Comparison of ENCODE assay signal across 8 mouse cellular contexts in the genomic region with DNA sequence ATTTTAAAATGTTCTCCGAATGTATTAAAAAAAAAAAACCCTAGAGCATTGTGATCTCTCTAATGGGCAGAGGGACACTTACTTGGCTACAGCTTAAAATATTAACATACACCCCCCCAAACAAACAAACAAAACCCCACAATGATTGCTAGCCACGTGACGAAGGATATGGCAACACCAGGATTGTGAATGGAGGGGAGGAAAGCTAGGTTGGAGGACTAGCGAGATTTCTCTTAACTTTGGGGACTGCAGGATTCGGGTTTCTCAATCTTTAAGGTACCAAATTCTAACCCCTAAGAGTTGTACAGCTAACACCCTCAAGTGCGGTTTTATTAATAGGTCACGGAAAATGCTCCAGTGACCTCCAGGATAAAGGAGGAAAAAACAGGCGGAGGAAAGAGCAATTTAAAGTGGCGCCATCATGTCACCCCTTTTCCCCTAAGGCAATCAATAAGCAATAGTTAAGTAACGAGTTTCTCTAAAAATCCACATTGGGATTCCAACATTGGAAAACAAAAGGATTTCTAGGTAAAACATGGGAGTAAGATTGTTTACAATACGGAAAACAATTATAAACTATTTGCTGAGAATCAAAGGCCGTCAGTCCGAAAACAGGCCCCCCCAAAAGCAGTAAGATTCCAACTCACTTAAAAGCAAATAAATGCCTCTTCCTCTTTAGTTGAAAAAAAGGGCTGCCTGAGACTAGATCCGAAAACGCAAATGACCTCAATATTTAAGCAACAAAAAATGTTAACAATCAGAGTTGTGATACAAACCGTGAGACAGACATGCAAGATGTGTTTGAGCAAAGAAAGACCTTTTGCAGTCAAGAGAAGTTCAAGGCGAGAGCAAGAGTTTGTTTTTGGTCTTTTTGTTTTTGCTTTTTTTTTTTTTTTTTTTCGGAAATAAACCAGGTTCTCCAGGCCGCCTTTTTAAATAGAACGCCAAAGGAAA. TPM values are rescaled to one million over a fixed set of nuclear protein-coding genes. Genes with fewer than 3 reads are reported as not detected.
DNase-seq lines count a peak whose midpoint lies in the region; ATAC-seq and TF ChIP-seq lines count a peak whose summit lies in the region.

No protein-coding gene starts in this region.

- H3K4me2 ChIP-seq in hindbrain, embryonic 14.5 days (replicated peaks) = peak overlapping the region; percentile 68

- H3K9ac ChIP-seq in liver, adult 2 months (ENCODE audit: low read depth, low read length) = peak overlapping the region; percentile 99
- peak overlapping the region; percentile 99 for H3K9ac ChIP-seq in hindbrain, embryonic 14.5 days

- no peak for TF ChIP-seq POLR2A in liver, adult 2 months (IDR thresholded peaks at IDR 0.05; ENCODE audit: extremely low read depth, insufficient read depth, low read length)

- WGBS in liver, adult 2 months = under 1% methylated on average over 20 of the region's 20 CpGs
- WGBS in hindbrain, embryonic 14.5 days = under 1% methylated on average over 20 of the region's 20 CpGs

- peaks cover 8% of the 10 kb centered on the region for H3K79me2 ChIP-seq in liver, adult 2 months (ENCODE audit: control insufficient read depth, insufficient read depth, low read length)

- H3K36me3 ChIP-seq in liver, adult 2 months (ENCODE audit: control insufficient read depth, insufficient read depth, low read length) = no peaks in the 10 kb centered on the region
- no peaks in the 10 kb centered on the region for H3K36me3 ChIP-seq in hindbrain, embryonic 14.5 days (replicated peaks; ENCODE audit: control insufficient read depth, insufficient read depth)

- peak overlapping the region; percentile 95 for H3K27ac ChIP-seq in liver, adult 2 months (replicated peaks; ENCODE audit: insufficient read depth, low read depth, low read length)
- H3K27ac ChIP-seq in hindbrain, embryonic 14.5 days = peak overlapping the region; percentile 100

- ATAC-seq in hindbrain, embryonic 14.5 days (ENCODE audit: low FRiP score) = no peak

- H3K4me1 ChIP-seq in liver, adult 2 months (ENCODE audit: control insufficient read depth, insufficient read depth, low read length) = peaks cover 16% of the 10 kb centered on the region
- H3K4me1 ChIP-seq in hindbrain, embryonic 14.5 days (replicated peaks; ENCODE audit: control insufficient read depth, insufficient read depth, low read length) = peaks cover 34% of the 10 kb centered on the region

- peak overlapping the region; percentile 95 for H3K4me3 ChIP-seq in liver, adult 2 months (ENCODE audit: insufficient read depth, low read depth, low read length)
- peak overlapping the region; percentile 81 for H3K4me3 ChIP-seq in hindbrain, embryonic 14.5 days (replicated peaks; ENCODE audit: low read length)

- H3K9me3 ChIP-seq in hindbrain, embryonic 14.5 days (ENCODE audit: control insufficient read depth, low read length) = no peaks in the 10 kb centered on the region

- no peak for TF ChIP-seq CTCF in liver, adult 2 months (IDR thresholded peaks at IDR 0.05; ENCODE audit: low read depth, low read length)

- peak; percentile 65 for DNase-seq in liver, adult 2 months (ENCODE audit: extremely low read depth, low read depth, low spot score)
- no peak for DNase-seq in liver
- DNase-seq in embryo, embryonic 10 days (ENCODE audit: low spot score) = peak; percentile 49
- DNase-seq in hindbrain, embryonic 14.5 days (ENCODE audit: low spot score) = peak; percentile 32
- peak; percentile 31 for DNase-seq in lung, postnatal 36 days
- no peak for DNase-seq in frontal cortex, adult 2 months (ENCODE audit: extremely low spot score in 1 of 2, low spot score in 1 of 2)
- no peak for DNase-seq in natural killer cell, adult 2 months (ENCODE audit: low spot score in 2 of 2)
- no peak for DNase-seq in layer of hippocampus, postnatal 10 days (ENCODE audit: low spot score in 2 of 2)

- H3K27me3 ChIP-seq in liver, adult 2 months (ENCODE audit: control insufficient read depth, insufficient read depth, low read length) = no peaks in the 10 kb centered on the region
- no peaks in the 10 kb centered on the region for H3K27me3 ChIP-seq in hindbrain, embryonic 14.5 days (ENCODE audit: control insufficient read depth, insufficient read depth, low read length)

RNA-seq across cellular contexts. Expression of a gene that starts 27.9 kb away (rescaled TPM):
- total RNA-seq in liver, adult 2 months (2014; rRNA removed) = 13.7 and 15.5 TPM in 2 replicates
- 33.0 and 36.2 TPM in 2 replicates for polyA plus RNA-seq in liver, adult 2 months (2012; rRNA removed)
- 30.7 and 33.8 TPM in 2 replicates for polyA plus RNA-seq in hindbrain, embryonic 14.5 days (2014; fragmentation: Nextera tagmentation; extraction: Ambion mirVana)
- 90.7 and 96.3 TPM in 2 replicates for polyA plus RNA-seq in frontal cortex, adult 2 months (2012; rRNA removed)
- 10 to 100 TPM; 60.1 to 62.7 TPM for total RNA-seq in layer of hippocampus, postnatal 10 days (2021)

Comparison
In these comparisons a context has a peak if more than half of its experiments do, and no peak if none do; other contexts are left out.
1. DNase-seq: peak in liver, adult 2 months (single experiment), embryo, embryonic 10 days (single experiment), hindbrain, embryonic 14.5 days (single experiment) and lung, postnatal 36 days (single experiment); none in liver (single experiment), frontal cortex, adult 2 months (0 of 2), natural killer cell, adult 2 months (0 of 2) and layer of hippocampus, postnatal 10 days (0 of 2).